Mouse (Mus musculus) heart, postnatal 0 days (tissue): ENCODE results near the gene AI464131.

Source experiments
- CTCF ChIP-seq: IDR thresholded peaks from 2 replicates; pipeline ENCODE4 v1.5.1; 2016; ENCODE audit warnings: antibody characterized with exemption, control low read depth, low read depth
- EP300 ChIP-seq: IDR thresholded peaks from 2 replicates; pipeline ENCODE4 v1.6.1; 2016; ENCODE audit warnings: antibody characterized with exemption, low read depth

- TF ChIP-seq CTCF (no peak), EP300 (no peak)
Observed at GRCm38 (mm10) chr4:41518349-41518748, 15.5 kb upstream of the AI464131 start.
